ENCODE assay signal across 20 mouse cellular contexts in genomic region chr11:63487203-63487602, GRCm38 (mm10).
DNase-seq lines count a peak whose midpoint lies in the region; ATAC-seq lines count a peak whose summit lies in the region.
"Had no signal": no experiment of that assay in that cellular context is flagged by ENCODE, and none has a peak within 500 bp of the region (broad histone marks: within the 10 kb centered on the region; RNA-seq: fewer than 3 reads in every experiment).

No protein-coding gene starts in this region.

- 12% methylated on average over 2 of the region's 2 CpGs for WGBS in kidney, embryonic 15.5 days

- no peaks in the 10 kb centered on the region for H3K36me3 ChIP-seq in kidney, embryonic 15.5 days
- H3K36me3 ChIP-seq: embryonic facial prominence, embryonic 12.5 days; forebrain, embryonic 15.5 days; heart, embryonic 13.5 days; hindbrain, embryonic 15.5 days had no signal

- H3K9ac ChIP-seq in kidney, embryonic 15.5 days: no peak overlapping the region
- H3K9ac ChIP-seq: embryonic facial prominence, embryonic 12.5 days; forebrain, embryonic 15.5 days; heart, embryonic 13.5 days; hindbrain, embryonic 15.5 days had no signal

- H3K27me3 ChIP-seq in kidney, embryonic 15.5 days: 0 out of 2 replicates have a peak, but pooled peaks cover 4% of the 10 kb centered on the region
- H3K27me3 ChIP-seq: embryonic facial prominence, embryonic 12.5 days; forebrain, embryonic 15.5 days; hindbrain, embryonic 15.5 days; Patski had no signal

- no peak overlapping the region for H3K4me2 ChIP-seq in kidney, embryonic 15.5 days
- H3K4me2 ChIP-seq: embryonic facial prominence, embryonic 12.5 days; forebrain, embryonic 15.5 days; heart, embryonic 13.5 days; hindbrain, embryonic 15.5 days had no signal

- DNase-seq in embryo, embryonic 10.5 days (ENCODE audit: low spot score): peak; percentile 22
- DNase-seq in embryo, embryonic 11 days: no peak
- DNase-seq in kidney, adult 8-10 months: no peak
- peak; percentile 9 to 21 for DNase-seq in kidney, postnatal 4 days
- DNase-seq in kidney, postnatal 25 days: no peak
- DNase-seq in lung, postnatal 4 days: no peak
- DNase-seq: adrenal gland, postnatal 14 days; cerebellum, adult 11-12 months; cerebellum, adult 9-10 months; cerebellum, postnatal 25 days; gastrocnemius, postnatal 36 days; heart, adult 18-20 months; heart, postnatal 36 days had no signal

- peak; percentile 88 for ATAC-seq in kidney, embryonic 15.5 days (replicated peaks; ENCODE audit: low FRiP score)
- ATAC-seq: activated CD4-positive, CD25-positive, alpha-beta regulatory T cell, adult 4 months; forebrain, embryonic 15.5 days; Patski had no signal

- 0 out of 2 replicates have a peak, but pooled peaks cover 2% of the 10 kb centered on the region for H3K4me1 ChIP-seq in kidney, embryonic 15.5 days
- H3K4me1 ChIP-seq: heart, embryonic 13.5 days had no signal

- H3K4me3 ChIP-seq in kidney, embryonic 15.5 days (replicated peaks): no peak overlapping the region
- H3K4me3 ChIP-seq: embryonic facial prominence, embryonic 12.5 days; forebrain, embryonic 15.5 days; heart, embryonic 13.5 days; hindbrain, embryonic 15.5 days had no signal

- no peaks in the 10 kb centered on the region for H3K9me3 ChIP-seq in kidney, embryonic 15.5 days (replicated peaks)
- H3K9me3 ChIP-seq: embryonic facial prominence, embryonic 12.5 days; forebrain, embryonic 15.5 days; hindbrain, embryonic 15.5 days had no signal

- peak overlapping the region; percentile 37; the same call in 1 of the 2 replicates for H3K27ac ChIP-seq in kidney, embryonic 15.5 days
- H3K27ac ChIP-seq: embryonic facial prominence, embryonic 12.5 days; forebrain, embryonic 15.5 days; heart, embryonic 13.5 days; hindbrain, embryonic 15.5 days had no signal

Comparison
In these comparisons a context has a peak if more than half of its experiments do, and no peak if none do; other contexts are left out.
1. DNase-seq: peak in embryo, embryonic 10.5 days (single experiment) and kidney, postnatal 4 days (2 of 2); none in embryo, embryonic 11 days (single experiment), kidney, adult 8-10 months (0 of 2), kidney, postnatal 25 days (0 of 2) and lung, postnatal 4 days (0 of 2).